Mouse (Mus musculus): ENCODE data around the gene Fbrsl1.

The Fbrsl1 gene

DNA sequence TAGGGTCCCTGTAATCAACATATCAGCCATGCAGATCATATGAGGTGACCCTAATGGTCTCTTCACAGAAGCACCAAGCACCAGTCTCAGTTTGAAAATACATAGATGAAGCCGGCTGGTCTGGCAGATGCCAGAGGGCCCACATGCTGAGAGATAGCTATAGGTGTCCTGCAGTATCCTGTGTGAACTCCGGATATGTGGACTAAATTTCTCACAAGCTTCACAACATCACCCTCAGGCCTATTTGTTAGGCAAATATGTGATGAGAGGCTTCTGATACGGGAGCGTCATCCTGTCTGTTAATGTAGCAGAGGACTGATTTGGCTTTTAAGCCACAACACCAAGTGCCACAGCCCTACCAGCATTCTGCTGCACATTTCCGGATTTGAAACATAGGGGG is 37.9 kb downstream of the Fbrsl1 start:
- no peak for DNase-seq

DNA sequence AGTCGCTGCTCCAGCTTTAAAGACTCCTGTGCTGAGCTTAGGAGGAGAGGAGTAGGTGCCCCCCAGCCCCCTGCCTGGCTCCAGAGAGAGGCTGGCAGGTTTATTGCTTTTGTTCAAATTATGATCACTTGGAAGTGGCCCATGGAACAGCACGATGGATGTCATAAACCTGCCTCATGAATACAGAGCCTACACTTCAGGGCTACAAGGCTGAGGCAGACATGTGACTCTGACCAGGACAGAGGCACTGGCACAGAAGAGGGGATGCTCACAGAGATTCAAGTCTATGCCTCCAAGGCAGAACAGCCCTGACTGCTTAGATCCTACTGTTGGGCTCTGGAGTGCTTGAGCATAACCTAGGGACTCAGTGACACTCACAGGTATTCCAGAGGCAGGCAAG is 39.3 kb downstream of the Fbrsl1 start:
- no peak for DNase-seq

DNA sequence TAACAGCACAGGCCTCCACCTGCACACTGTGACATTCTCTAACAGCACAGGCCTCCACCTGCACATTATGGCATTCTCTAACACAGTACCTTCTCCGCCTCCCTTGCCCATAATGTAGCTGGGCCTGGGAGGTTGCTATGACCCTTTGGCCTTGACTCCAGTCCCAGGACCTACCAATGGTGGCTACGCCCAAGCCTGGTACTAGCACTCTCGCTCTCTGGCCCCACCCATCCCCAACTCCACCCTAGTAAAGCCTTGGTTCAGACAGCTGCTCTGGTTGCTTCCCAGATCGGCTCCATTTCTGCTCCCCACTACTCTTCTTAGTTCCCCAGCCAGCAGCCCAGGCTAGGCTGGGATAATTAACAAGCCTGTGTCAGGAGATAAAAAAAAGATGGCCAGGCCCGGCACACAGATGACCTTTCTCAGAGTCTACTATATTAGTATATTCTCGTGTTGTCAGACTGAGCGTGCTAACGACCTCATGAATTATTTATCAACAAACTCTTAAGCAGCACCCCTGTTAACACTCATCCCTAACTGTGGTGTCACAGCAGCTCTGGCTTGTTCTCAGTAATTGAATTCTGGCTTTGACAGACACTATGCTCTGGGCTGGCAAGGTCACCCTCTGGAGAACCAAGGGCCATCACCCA is 42.1 kb downstream of the Fbrsl1 start:
- DNase-seq = no peak

DNA sequence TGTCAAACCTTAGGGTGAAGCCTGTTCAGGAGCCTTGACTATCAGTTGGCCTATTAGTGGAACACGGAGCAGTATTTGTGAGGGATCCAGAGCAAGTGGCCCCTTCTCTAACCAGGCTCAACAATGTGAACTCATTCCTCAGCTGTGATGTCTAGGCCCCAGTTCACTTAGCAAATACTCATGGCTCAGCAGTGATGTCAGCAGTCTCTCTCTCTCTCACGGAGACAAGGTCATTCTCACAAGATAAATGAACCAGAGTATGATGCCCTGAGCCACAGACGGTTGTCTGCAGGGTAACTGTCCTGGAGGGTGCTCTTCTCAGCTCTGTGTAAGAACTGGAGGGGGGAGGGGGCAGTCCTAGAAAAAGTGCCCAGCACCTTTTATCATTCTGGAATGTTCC is 44.4 kb downstream of the Fbrsl1 start:
- no peak for DNase-seq

DNA sequence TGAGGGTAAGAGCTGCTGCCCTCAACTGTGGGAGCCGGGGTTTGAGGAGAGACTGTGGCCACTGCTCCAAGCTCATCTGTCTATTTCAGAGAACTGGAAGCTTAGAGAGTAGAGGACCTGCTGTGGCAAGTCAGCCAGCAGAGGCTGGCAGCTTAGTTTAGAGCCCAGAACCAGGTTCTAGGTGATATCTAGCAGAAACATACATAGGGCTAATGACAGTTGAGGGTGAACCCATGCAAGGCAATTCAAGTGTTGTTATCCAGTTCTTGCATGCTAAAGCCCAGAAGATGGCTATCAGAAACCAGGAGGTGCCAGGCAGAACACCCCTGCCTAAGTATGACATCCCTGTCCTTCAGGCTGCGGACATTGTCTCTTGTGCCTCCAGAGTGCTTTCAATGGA is 45.7 kb downstream of the Fbrsl1 start:
- no peak for DNase-seq

DNA sequence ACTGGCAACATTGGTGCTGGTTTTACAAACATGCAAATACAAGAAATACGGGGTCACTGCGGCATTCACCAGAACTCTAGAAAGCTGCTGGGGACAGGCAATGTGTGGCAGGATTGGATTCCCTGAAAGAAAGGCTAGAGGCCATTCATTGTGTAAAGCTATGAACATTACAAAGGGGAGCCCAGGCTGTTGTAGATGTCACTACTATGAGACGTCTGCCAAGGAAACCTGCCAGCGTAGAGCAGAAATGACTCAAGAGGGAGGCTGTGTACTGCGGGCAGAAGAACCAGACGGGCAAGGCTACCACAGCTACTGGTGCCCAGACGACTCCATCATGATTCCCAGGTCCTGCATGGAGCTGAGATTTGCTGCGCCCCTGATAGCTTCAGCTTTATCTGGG is 47.2 kb downstream of the Fbrsl1 start:
- DNase-seq = no peak

- no peak for DNase-seq
Measured at GRCm38 (mm10) chr5:110395006-110395661, 53.2 kb downstream of the Fbrsl1 start.

DNA sequence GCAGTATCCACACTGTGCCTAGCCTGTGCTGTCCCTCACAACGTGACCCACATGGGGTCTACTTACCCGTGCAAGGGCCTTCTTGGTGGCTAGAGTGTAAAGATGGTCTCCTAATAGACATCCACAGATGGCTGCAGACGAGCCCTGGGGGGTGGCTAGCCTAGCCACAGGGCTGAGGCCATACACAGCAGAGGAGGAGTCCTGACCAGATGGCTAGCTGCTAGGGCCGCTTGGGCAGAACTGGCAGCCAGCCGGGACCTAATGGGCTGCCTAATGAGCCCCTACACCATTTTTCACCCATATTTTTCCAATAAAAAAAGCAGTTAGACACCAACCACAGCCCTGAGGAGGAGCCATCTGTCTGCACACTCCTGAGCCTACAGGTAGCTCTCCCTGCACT is 55.6 kb downstream of the Fbrsl1 start:
- DNase-seq = no peak

DNA sequence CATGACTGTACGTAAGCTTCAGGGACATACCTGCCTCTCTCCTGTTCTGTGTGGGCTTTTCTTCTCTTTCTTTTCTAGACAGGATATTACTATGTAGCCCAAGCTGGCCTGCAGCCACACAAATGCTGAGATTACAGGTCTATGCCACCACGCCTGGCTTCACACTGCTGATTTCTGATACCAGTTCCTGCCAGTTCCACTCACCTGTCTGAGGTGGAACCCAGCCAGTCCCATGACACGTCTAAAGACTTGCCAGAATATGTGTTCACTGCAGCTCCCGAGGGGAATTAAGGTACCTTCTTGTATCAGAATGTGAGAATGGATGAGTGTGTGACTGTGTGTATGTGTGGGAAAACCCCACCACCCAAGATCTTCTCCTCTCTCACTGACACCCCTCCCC is 57.7 kb downstream of the Fbrsl1 start:
- no peak for DNase-seq

DNA sequence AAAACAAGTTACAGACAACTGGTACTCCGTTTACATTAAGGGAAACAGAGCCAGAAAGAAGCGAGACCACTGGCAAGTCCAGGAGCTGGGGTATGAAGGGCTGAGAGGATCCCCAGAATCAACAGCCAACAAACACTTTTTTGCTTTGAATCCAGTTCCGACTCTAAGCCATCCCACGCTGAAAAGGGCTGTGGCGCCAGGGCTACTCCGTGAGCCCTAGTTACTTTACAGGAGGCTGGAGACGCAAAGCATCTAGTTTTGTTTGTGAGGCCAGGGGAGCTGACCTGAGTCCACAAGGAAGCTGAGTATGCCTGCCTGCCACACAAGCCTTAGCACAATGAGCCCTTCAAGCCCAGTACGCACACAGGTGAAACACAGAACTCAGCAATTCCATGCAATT is 61.0 kb downstream of the Fbrsl1 start:
- no peak for DNase-seq

DNA sequence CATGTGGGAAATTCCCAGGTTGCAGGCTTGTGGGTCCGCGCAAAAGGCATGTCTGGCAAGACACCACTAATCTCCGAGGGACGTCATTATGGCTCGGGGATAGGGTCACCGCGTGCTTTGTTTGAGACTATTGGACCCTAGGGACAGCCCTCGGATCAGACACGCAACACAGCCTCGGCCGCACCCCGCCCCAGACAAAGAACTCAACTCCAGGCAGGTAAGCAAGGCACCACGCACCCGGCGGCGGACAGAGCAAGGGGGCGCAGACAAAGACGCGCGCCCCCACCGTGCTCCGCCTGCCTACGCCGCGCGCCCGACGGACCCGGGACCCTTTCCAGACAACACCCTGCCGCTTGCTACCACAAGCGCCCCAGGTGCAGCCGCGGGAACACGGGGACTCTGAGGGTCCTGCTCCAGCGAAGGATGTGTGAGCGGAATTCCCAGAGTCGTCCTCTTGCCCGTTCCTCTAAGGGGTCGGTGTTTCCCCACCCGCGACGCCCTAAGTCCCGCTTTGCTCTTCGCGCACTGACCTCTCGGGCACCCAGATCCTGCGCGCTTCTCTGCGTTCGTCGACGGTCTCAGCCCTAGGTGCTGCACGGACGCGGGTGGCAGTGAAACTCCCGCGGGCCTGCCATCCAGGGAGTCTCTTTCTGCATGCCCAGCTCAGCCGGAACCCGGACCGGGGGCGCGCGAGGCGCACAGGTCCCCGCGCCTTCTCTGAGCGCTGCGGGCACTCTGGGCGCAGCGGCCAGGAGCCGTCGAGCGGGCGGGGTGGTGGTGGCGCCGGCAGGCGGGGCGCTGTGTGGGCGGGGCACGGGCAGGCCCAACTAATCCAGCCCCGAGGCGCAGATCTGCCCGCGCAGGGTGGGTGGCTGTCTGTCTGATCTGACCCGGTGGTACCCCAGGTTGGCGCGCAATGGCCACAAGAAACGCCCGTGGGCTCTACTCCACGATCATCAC is 61.7 kb downstream of the Fbrsl1 start:
- peak; percentile 81 for DNase-seq

GRCm38 (mm10) chr5:110385263-110385662 is 63.0 kb downstream of the Fbrsl1 start:
- DNase-seq = no peak

- no peak for DNase-seq
Measured at GRCm38 (mm10) chr5:110384491-110384890, 63.8 kb downstream of the Fbrsl1 start.

- DNase-seq = no peak
Measured at GRCm38 (mm10) chr5:110379823-110380222, 68.5 kb downstream of the Fbrsl1 start.

- no peak for DNase-seq
Measured at GRCm38 (mm10) chr5:110379086-110379485, 69.2 kb downstream of the Fbrsl1 start.

DNA sequence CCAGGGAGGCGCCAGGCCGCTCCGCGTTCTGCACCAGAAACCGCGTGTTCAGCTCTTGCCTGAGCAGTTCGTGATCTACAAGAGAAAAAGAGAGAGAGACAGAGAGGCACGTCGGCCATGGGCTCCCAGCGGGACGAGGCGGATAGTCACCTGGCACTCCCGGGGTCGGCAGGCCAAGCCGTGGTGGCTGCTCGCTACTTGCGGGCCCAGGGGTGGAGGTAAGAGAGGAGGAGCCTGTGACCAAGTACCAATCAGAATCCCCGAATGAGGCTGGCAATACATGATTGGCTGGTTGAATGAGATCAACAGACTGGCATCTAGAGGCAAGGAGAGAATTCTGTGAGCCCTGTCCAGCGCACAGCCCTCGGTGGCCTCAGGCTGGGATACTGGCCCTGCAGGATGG is 70.1 kb downstream of the Fbrsl1 start:
- no peak for DNase-seq

GRCm38 (mm10) chr5:110376802-110377433 is 71.4 kb downstream of the Fbrsl1 start:
- DNase-seq = peak; percentile 80

DNA sequence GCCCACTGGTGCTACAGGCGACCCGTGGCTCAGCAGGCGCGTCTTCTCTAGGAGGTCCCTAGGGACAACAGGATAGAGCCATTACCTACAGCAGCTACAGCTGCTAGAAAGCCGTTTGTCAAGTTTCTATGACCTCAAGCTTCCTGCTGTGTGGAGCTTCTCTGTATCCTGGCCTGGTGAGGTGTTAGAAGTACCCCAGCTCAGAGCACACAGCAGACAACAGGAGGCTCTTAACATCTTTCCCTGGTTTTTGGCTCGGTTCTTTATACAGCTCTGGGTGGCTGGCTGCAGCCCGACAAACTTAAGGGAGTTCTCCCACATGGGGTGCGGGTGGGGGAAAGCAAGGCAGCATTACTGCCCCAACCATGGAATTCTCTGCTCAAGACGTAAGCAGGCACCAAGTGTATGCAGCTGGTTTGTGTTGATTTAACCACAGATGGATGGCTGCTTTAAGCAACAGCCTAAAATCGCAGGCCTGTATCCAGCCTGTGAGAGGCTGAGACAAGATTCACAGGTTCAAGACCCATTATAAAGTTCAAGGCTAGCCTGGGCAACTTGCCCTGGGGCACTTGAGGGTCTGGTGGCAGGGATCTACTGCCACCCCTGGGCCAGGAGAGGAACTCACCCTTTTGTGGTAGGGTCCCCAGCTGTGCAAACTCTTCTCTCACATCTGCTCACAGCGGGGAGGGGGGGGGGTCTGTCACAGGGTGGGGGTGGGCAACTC is 84.3 kb downstream of the Fbrsl1 start:
- peak; percentile 29 for DNase-seq

DNA sequence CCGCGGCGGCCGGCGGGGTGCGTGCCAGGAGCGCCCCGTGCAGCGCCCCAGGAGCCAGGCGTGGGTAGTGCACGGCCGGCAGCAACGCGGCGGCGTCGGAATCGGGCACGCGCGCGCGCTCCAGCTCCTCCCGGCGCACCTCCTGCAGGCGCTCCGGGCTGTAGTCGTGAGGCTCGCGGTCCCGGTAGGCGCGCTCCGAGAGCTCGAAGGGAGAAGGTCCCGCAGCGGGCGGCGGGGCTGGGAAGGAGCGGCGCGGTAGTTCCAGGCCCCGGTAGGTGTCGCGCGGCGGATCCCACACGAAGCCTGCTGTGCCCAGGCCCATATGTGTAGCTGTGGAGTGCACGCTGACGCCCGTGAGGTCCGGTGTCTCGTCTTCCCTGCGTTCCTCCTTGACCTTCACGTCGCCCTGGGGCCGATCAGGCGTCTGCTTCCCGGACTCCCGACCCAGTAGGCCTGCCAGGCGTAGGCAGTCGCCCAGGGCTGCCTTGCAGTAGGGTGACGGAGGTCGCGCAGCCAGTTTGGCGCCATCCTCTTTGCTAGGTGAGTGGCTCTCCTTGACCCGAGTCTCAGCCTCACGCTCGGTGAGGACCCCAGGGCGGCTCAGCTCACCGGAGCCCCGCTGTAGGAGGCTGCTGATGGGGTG is 85.0 kb downstream of the Fbrsl1 start:
- DNase-seq = peak; percentile 84

DNA sequence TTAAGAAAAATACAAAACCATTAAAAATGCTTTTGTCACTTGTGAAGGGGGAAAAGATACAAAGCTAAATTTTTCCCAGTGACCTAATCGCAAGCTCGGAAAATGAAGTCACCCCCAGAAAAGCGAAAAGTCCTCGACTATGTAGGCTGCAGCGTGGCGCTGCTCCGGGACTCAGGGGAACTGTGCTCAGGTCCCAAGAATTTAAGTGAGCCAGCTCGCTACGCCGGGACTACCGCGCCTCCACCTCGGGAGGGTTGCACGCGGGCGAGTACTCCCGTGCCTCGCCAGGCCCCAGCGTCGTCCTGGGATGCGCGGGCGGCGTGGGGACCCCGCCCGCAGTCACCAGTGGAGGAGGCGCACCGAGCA is 85.5 kb downstream of the Fbrsl1 start:
- no peak for DNase-seq

- DNase-seq = no peak
Measured at GRCm38 (mm10) chr5:110361465-110361864, 86.8 kb downstream of the Fbrsl1 start.

GRCm38 (mm10) chr5:110357531-110358179 is 90.6 kb downstream of the Fbrsl1 start:
- DNase-seq = peak; percentile 85
